Mouse (Mus musculus) fat pad, adult 2 months (tissue): ENCODE measurements at regions not wholly inside any gene's neighbourhood (a gene's known extent, or its start where the extent isn't known, plus 50 kb on each side); places are given as distances from the start of the nearest gene placed in this dataset.
A peak's percentile ranks its signal among the peaks of the same experiment; 100 is the strongest.

ENCODE experiments used
- DNase-seq: peaks from one replicate; pipeline ENCODE4 v3.0.0-alpha.2; 2011; ENCODE audit warnings: low read depth, low spot score; ENCODE audit errors: extremely low read depth

DNA sequence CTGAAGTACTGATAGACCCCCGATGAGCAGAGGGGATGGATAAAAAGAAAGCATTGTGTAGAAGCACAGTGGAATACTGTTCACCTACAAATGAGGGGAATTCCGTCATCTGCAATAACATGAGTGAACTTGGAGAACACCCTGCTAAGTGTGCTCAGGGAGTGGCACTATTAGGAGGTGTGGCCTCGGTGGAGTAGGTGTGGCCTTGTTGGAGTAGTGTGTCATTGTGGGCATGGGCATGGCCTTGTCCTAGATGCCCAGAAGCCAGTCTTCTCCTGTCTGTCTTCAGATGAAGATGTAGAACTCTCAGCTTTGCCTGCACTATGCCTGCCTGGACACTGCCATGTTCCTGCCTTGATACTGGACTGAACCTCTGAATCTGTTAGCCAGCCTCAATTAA lies 86.2 kb upstream of the Kl start:
- DNase-seq, result no peak

DNA sequence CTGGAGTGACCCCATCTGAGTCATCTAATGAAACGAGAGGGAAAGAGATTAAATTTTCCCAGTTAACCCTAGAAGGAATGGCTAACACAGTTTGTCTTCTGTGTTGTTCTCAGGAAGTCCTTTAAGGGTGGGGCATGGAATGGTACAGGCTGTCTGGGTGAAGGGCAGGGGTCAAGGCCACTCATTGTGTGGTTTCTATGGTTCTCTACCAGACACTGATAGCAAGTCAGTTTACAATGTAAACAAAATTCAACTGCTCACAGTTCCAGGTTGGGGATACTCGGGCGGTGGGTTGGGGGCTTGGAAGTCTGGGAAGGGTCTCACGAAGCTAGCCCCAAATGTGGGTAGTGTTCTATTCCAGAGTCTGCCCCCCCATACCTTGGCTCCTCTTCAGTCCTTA lies 82.5 kb upstream of the Kl start:
- no peak for DNase-seq

DNA sequence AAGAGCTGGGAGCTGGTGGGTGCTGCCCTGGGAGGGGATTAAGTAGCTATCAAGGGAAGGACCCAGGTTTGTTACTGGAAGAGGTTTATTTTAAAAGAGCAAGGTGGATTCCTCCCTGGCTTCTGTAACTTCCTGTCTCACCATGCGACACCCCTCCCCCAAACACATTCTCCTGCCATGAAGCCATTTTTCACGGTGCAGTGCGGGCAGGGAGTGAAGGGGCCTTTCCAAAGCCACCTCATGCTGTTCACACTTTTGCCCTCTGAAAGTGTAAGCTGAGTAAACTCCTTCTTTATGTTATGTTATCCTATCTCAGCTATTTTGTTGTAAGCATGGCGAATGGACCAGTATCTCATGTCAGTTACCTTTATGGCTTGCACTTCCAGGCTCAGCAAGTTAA lies 73.6 kb upstream of the Kl start:
- no peak for DNase-seq

DNA sequence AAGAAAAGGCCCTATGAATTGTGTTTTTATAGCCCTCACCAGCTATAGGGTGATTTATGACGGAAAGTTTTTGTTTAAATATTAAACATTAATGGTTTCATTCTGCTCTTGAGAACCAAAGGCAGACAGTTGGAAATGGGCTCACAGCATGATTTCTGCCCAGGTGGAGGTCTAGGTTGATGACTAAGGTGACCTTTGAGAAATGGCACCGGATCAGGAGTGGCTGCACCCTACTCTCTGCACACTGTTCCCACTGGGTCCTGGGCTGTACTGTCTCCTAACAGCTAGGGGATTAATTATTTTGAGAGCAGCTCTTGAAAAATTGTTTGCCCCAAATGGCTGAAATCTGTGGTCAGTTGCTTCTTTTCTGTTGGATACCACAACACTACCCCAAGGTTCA lies 68.7 kb upstream of the Kl start:
- DNase-seq, result no peak

DNA sequence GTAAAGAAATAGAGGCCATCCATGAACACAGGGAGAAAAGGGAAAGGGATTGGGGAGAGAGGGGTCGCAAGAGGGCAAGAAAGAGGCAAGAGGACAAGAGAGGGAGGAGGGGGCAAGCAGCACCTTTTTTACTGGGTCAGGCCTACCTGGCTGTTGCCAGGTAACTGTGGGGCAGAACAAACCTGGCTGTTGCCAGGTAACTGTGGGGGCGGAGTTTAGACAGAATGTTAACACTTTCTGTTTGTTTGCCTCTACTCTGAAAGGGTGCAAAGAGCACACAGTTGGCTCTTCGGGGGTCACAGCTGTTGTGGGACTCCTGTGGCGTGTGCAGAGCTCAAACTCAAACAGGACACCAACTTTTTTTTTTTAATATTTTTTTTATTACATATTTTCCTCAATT lies 62.3 kb upstream of the Kl start:
- no peak for DNase-seq

DNA sequence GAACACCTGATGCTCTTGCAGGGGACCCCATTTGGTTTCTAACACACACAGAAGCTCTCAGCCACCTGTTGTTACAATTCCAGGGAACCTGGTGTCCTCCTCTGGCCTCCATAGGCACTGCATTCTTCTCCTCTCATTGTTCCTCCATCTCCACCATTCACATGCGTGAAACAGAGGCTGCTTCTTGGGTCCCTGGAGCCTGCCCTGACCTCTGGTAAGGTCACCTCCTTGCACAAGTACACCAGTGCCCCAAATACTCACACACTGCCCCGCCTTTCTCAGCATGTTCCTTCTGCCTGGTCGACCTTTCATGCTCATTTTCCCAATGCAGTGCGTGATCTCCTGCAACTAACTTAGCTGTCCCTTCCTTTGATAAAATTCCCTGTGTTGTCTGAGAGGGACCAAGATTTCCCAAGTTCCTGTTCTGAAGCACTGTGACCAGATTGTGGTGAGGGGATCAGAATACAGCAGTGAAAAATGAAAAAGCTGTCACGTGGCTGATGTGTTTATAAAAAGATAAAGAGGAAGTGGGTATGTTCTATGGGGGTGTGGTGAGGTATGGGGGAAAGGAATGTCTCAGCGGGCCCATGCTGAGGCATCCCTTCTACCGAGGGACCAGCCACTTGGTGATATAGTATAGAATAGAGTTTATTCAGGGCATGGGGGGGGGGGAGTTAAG lies 61.0 kb upstream of the Kl start:
- no peak for DNase-seq

DNA sequence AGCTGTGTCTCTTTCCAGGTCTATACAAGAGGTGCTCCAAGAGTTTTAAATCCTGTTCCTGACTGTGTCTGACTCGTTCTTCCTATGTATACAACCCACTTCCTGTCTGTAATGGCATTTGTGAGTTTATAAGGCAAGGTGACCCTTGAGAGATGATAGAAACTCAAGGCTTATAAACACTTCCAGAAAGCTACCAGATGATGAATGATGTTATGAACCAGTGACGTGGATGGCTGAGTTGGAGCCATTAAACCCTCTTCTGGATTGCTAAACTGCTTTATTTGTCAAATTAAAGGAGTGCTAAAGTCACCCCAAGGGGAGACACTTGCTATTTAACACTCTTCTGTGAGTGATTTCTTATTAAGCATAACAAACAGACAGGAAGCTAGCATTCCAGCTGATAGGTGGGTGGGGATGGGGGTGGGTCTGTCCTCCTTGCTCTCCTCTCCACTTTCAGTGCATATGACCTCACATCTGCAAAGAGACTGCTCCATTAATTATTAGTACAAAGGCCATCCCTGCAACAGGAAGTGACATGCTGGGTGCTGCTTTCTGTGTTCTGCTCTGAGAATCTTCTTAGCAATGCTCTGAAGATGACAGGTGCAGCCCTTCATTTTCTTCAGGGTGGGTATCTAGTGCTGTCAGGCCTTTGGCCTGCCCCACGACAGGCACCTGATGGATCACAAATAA lies 58.2 kb upstream of the Kl start:
- DNase-seq, result no peak

DNA sequence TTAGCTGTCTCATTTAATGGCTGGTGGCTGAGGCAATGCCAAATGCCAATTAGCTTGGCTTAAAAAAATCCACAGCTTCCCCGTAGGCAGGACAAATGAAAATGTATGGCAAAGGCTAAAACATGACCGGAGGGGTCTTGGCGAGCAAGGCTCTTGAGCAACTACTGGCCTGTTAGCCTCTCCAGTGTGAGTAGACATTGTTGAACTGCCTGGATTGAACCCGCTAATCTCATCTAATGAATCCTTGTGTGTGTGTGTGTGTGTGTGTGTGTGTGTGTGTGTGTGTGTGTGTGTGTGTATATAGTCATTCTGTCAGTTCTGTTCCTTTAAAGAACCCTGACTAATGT lies 57.7 kb upstream of the Kl start:
- peak; percentile 78 for DNase-seq

DNA sequence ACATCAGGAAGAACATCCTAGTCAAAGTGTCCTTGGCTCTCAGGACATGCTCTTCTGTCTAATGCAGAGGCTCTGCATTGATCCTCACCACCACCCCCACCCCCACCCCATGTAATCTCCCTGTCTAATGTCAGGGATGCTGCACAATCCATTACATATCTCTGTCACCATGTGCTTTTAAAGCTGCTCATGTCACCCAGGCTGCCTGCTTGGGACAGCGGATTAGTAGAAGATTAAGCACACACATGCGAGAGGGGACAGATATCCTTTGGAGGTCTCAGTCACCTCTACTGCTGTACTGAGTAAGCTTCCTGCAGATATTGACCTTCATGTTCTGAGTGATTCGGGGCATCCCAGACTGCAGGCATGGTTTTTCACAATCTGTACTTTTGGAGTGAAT lies 50.7 kb upstream of the Kl start:
- DNase-seq, result no peak
